Mouse (Mus musculus) cerebellum, adult 8-10 months (tissue): Measurements from ENCODE around the gene Arid3a.

ENCODE experiments used
- DNase-seq: peaks from one replicate; pipeline ENCODE4 v3.0.0; 2022

Gene Arid3a

DNA sequence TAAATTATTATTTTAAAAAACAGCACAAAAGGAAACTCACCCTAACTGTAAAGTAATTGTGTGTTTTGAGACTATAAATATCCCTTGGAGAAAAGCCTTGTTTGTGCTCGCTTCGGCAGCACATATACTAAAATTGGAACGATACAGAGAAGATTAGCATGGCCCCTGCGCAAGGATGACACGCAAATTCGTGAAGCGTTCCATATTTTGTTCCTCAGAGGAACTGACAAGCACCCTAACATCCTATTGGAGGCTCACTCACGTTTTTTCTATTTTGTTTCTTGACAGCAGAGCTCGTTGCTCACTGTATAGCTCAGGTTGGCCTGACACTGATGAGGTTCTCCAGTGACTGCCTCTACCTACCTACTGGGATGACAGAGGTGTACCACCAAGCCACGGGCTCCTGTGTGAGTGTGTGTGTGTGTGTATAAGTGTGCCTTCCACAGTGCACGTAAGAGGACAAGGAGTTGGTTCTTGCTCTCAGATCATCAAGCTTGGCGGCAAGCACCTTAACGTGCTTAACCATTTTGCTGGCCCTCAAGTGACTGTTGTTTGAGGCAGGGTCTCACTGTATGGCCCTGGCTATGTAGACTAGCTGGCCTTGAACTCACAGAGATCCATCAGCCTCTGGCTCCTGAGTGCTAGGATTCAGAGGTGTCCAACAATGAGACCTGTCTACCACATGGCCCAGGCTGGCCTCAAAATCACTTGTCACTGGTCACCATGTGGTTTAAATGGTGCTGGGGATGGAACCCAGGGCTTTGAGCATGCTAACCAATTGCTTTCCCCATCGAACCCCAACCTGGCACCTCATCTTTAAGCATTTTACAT, 17.5 kb upstream of the Arid3a start:
- no peak for DNase-seq

DNA sequence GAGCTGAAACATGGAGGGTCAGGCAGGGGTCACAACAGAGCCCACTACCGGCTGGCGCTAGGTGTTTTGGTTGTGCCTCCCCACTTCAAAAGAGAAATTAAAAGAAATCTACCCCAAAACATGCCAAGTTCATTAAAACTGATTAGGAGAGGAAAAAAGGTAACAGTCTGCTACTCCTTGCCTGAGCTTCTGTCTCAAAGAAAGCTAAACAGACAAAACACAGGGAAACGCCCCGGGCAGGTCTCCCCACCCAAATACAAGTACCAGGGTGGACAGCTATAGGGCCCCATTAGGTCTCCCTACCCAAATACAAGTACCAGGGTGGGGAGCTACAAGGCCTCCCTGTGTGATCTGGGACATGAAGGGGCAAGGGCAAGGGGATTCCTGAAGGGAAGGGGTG, 16.3 kb upstream of the Arid3a start, which contains the start of gene Gm26602:
Gm26602 (plus strand) TSS at position 301 of the 400 bp plus-strand sequence.
- DNase-seq: no peak

DNA sequence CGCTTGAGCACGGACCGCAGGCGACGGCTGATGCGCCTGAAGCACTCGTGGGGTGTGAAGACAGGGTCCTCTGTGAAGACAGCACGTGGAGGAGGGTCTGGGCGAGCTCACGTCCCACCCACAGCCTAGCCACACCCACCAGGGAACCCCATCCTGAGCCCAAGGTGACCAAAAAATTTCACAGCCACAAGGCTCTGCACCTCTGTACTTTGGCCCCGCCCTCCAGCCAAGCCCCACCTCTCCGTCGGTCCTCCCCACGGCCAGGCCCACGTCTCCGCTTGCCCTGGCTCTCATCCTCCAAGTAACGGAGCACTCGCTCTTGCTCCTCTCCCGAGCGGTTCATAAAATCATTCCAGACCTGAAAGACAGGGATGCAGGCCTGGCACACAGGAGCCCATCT, 14.4 kb upstream of the Arid3a start:
- no peak for DNase-seq

DNA sequence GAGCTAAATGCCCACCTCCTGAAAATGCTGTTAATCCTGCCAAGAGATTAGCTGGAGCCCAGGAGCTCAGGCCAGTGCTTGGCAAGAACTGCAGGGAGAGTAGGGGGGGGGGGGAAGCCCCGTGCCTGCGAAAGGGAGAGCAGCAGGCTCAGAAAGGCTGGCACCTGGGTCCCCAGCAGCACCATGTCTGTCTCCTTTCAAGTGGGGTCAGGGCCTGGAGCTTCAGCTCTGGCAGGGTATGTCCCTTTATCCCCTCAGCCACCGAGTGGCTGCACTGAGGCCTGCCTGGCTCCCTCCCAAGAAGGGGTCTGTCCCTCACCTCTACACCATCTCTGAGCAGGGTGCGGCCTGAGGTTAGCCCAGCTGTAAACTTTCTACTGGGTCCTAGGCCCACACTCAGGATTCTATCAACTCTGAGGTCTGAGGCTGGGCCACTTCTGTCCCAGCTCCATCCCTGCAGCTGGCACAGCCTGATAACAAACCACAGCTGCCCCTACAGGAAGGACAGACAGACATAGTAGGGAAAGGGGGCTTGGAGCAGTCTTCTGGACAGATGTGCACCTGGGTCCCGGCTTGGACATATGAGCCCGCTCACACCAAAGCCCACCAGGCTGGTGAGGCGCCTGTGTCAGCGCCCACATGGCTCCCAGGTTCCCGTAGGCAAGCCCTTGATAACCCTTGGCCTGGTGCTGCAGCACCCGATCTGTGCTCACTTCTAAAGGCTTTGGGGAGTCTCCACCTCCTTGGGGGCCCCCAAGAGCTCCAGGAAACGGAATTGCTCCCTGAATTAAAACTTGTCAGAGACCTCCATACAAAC, 12.5 kb upstream of the Arid3a start:
- no peak for DNase-seq

DNA sequence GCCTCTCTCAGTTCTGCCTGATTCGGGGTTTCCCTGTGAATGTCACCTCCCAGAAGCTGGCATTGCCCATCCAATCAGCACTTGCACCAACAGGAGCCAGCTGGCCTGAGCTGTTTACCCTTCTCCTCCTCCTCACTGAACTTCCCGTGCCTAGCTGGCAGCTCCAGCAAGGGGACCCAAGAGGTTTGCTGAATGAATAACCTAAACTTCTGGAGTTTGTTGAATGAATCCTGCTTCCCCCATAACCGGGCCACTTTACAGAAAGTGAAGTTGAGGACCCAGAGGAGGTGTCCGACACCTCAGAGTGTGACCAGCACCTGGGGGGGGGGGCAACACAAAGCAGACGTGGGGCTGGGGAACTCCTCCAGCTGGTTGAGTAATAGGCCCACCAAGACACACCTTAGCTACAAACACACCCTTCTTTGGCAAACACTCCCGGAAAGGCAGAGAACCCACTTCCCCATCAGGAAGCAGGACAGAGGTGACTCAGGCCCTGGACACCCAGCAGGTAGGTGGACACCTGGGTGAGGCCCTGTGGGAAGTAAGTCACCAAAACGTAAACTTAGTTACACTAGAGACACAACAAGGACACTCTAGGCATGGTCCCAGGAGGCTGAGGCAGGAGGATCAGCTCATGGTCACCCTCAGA, 11.8 kb upstream of the Arid3a start:
- no peak for DNase-seq

DNA sequence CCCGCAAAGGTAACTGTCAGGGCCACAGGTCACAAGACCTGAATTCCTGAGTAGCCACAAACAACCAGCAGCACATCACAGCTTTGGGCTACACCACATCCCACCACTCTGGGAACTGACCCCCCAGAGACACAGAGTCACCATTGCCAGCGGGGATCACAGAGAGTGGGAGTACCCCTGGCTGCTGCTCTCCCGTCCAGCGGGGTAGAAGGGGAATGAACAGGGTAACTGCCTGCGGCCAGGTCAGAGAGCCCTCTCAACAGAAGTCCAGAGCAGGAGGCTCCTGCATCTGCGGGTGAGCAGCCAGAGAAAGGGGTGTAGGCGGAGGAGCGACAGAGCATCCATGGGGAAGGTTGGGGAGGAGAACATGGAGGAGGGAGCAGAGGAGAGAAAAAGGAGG, 10.8 kb upstream of the Arid3a start:
- DNase-seq: no peak

DNA sequence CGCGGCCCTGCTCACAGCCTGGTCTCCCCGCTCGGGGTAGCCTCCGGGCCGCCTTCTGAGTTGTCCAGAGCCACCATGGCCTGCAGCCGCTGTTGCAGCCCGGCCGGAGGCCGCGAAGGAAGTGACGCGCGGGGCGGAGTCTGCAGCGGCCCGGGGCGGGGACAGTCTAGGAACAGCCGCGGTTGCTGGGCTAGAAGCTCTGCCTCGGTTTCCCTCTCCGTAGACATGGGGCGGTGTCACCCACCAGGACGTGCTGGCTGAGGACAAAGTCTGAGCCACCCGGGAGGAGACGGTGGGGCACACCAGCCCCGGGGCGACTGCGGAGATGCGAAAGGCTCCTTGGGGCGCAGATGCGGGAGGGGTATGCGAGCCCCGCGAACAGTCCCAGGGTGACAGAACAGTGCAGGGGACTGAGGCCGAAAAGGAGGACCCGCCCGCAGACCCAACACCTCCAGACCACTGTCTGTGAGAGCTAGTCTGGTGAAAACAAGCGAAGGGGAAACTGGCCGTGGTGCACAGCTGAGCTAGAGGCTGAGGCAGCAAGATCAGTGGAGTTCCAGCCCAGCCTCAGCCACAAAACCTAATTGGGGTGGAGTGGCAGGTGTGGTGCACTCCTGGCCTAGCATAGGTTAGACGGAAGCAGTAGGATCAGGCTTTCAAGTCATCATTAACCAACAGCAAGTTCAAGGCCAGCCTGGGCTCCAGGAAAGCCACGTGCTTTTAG, 9.9 kb upstream of the Arid3a start, which contains the start of gene Kiss1r:
Kiss1r (plus strand) TSS at position 164 of the 724 bp plus-strand sequence.
- DNase-seq: peak; percentile 85

DNA sequence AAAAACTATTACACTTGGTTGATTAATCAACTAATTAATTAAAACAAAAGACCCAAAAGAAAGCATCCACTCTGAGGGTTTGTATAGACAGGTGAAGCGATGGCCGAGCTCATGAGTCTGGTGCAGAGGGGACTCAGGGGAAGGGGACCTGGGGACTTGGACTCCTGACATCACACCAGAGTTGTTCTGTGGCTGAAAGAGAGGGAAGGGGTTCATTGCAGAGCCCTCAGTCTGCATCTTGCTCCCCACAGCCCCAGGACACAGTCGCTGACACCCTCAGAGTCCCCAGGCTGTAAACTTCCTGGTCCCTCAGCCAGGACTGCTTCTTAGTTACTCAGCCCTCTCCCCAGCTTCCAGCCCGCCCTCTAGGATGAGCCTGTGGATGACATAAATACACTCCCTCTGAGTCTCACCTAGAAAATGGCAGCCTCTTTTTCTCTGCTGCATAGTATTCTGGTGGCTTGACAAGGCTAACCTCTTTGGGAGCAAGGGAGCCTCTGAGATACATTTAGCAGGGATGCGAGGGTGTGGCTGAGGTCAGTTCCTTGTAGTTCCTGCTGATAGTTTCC, 9.2 kb upstream of the Arid3a start:
- DNase-seq: no peak

DNA sequence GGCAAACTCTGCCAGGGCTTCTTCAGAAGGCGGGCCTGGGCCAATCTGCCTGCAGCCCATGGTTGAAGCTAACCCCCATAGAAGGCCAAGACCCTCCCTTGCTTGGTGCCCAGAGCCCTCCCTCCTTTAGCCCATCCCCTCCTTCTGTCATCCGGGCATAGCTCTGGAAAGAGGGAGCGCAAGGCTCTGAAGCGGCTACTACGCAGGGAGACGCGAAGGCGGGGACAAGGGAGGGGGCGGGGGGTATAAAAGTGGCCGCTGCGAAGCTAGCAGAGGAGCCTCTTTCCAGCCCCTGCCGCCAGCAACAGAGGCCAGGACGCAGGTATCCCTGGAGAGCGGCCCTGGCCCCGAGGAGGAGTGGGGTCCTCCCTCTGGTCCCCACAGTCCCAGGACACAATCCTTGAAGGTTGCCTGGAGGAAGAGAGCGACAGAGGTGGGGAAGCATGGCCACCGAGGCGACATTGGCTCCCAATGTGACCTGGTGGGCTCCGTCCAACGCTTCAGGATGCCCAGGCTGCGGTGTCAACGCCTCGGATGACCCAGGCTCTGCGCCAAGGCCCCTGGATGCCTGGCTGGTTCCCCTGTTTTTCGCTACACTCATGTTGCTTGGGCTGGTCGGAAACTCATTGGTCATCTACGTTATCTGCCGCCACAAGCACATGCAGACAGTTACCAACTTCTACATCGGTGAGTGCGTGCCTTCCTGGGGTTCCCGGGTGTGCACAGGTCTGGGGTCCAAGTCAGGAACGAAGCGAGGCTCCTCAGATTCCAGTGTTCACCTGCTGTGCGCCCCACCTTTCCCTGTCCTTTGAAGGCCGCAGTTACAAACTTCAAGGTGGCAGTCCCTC, 8.4 kb upstream of the Arid3a start:
- DNase-seq: no peak

DNA sequence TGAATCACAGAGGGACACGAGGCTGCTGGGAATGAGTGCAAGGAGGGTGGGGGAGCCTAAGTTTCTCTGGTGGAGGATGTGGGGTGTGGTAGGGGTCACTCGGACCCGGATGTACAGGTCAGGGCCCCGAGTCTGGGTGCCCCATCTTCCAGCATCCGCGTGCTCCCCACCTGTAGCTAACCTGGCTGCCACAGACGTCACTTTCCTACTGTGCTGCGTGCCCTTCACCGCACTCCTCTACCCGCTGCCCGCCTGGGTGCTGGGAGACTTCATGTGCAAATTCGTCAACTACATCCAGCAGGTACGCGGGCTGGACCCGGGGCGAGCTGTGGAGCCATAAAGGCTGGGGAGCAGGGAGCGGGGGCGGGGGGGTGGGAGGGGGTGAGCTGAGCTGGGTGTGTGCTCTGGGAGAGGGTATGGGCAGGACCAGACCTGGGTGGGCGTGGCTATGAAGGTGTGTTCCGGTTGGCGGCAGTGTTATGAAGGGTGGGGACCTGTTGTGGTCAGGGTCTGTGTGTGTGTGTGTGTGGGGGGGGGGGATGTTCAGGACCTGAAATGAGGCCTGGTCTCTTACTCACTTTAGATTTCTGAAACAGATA, 7.5 kb upstream of the Arid3a start:
- no peak for DNase-seq

DNA sequence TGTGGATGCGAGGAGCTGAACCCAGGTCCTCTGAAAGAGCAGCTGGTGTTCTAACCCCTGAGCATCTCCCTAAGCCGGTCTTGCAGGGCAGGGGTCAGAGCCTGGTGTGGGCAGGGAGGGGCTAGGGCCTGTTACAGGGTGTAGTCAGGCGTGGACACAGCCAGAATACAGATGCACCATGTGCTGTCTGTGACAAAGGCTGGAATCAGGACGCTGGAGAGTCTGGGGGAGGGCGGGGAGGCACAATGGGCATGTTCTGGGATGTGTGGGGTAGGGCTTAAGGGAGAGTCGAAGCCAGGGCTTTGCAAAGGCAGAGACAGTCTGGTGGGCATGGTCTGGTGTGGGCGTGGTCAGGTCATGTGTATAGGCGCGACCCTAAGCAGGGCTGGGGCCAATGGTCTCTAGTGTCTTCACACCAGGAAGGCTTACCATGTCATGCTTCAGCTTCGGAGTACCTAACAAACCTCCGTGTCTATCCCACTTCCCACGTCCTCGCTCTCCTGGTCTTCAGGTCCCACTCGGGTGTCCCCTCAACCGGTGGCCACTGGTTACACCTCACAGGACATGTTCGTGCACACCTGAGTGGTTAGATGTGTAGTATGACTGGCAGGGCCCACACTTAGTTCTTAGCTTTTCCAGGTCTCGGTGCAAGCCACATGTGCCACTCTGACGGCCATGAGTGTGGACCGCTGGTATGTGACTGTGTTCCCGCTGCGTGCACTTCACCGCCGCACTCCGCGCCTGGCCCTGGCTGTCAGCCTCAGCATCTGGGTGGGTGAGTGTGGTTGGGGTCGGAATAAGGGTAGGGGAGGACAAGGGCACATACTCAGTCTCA, 6.6 kb upstream of the Arid3a start:
- no peak for DNase-seq

DNA sequence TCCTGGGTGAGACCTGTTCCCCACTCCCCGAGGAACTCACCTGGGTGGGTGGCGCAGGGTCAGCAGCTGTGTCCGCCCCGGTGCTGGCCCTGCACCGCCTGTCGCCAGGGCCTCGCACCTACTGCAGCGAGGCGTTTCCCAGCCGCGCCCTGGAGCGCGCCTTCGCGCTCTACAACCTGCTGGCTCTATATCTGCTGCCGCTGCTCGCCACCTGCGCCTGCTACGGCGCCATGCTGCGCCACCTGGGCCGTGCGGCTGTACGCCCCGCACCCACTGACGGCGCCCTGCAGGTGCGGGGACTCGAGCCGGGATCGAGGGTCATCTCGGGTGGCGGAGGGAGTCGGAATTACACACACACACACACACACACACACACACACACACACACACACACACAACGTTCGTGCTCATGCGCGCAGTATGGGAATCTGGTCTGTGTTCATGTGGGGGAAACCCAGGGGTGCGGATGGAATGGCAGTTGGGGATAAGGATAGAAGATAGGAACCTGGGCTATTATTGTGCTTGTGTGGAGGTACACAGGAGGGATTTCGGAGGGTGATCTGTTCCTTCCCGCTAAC, 5.8 kb upstream of the Arid3a start, which contains the start of gene R3hdm4:
R3hdm4 (minus strand) TSS at position 251 of the 578 bp plus-strand sequence.
- DNase-seq: no peak

DNA sequence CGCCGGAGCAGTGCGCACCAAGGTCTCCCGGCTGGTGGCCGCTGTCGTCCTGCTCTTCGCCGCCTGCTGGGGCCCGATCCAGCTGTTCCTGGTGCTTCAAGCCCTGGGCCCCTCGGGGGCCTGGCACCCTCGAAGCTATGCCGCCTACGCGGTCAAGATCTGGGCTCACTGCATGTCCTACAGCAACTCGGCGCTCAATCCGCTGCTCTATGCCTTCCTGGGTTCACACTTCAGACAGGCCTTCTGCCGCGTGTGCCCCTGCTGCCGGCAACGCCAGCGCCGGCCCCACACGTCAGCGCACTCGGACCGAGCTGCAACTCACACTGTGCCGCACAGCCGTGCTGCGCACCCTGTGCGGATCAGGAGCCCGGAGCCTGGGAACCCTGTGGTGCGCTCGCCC, 5.3 kb upstream of the Arid3a start:
- no peak for DNase-seq

DNA sequence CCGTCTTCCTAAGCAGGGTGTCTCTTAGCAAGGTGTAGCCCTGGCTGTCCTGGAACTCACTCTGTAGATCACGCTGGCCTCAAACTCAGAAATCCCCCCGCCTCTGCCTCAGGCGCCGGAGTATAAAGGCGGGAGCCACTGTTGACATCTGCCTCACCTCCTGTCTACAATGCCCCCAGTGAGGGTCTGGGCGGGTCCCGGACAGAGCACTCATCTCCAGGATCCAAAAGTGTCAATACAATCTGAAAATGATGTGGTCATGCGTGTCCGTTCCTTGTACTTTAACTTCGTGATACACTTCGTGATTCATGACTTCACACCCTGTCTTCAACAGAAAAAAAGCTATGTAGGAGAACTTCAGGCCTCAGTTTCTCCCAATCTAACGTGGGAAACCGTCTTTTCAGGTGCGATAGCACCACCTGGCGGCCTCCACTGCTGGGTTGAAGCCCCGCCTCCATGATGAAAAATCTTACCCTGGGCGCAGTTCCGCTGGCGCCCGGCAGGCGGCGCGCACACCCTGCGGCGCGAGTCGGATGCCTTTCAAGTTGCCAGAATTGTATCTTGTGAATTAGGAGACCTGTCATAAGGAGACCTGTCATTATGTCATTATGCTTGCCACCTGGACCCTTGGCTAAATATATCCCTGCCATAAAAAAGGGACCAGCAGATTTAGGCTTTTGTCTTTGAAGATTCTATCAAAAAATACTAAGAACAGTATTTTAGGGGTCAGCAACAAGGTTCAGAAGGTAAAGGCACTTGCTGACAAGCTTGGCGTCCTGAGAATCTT, 1.7 kb upstream of the Arid3a start:
- DNase-seq: peak; percentile 98

DNA sequence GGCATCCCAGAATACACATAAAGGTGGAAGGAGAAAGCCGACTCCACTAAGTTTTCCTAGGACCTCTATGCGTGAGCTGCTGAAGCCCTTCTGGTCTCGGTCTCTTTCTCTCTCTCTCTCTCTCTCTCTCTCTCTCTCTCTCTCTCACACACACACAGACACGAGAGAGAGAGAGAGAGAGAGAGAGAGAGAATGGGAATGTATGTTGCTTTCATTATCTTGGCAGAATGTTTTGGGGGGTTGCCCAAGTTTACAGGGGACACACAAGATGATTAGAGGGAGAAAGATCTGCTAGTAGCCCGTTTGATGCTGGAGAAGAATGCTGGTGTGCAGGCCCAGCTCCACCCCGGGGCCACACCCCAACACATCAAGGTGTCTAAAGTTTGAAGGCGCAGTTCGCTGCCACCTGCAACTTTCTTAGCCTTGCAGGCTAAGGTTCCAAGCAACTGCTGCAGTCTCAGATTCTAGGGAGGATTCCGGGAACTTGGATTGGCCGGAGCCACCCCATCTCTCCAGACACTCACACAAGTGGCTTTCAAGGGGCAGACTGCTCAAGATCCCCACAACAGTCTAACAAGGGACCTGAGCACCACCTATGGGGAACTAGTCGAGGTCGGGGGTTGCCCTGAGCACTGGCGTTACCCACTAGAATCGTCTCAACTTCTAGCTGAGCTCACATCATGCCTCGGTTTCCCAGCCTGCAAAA, 905 bp upstream of the Arid3a start:
- DNase-seq: no peak

DNA sequence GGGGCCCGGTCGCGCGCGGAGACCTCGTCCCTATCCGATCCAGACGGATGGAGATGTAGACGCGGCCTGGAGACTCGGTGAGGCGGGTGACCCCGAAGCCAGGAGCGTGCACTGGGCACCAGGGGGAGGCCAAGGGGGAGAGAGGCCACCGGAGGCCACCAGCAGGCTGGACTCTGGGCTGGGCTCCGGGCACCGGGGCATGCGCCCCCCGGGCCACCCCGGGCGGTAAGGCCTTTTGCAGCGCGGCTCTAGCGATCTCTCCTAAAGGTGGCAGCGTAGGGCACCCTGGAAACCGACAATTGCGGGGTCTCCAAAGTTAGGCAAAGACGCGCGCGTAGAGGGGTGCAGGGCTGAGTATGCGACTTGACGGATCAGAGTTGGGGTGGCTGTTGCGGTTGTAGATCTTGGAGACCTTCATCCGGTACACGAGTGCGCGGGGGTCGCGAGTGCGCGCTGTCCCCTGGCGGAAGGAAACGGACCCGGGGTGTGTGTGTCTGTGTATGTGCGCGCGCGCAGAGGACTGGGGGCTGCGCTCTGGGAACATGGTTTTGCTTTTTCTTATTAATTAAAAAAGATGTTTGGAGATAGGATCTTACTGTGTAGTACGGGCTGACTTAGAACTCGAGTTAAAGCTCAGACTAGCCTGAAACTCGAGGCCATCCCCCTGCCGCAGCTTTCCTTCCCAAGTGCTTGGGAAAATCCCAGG, 634 bp downstream of the Arid3a start:
- no peak for DNase-seq

DNA sequence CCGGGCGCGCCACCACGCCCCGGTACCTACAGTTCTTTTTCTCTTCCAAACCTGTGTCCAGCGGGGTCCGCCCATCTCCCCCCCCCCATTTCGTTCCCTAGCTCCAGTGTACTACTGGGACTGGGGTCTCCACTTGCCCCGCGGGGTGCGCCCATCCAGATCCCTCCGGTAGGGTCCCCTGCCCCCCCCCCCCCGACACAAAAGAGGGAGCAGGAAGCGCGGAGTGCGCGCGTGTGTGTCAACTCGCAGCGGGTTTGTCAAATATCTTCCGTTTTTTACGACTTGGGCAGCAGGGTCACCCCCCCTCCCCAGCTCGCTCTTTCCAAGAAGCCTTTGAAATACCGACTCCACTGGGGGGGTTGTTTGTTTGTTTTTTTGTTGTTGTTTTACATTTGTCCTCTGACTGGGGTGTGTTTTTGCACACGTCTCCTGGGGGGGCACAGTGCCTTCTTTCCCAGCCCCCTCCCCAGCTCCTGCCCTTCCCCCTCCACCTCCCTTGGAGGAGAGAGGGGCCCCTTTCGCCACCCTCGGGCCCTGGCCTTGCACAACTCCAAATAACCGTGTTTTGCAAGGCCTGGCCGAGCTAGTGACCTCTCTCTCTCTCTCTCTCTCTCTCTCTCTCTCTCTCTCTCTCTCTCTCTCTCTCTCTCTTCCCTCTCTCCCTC, 1.3 kb downstream of the Arid3a start:
- DNase-seq: no peak
